Mouse (Mus musculus): Measurements from ENCODE around the gene Srrm3. TPM values are rescaled to one million over a fixed set of nuclear protein-coding genes. Genes with fewer than 3 reads are reported as not detected.
A peak's percentile ranks its signal among the peaks of the same experiment; 100 is the strongest.

Gene Srrm3
- polyA plus RNA-seq (2014; fragmentation: Nextera tagmentation; extraction: Ambion mirVana), result 59.8 and 66.2 TPM in 2 replicates

GRCm38 (mm10) chr5:135806555-135807262 lies at the start of gene Srrm3:
TSS of gene Srrm3 (plus strand) at chr5:135806890.
- H3K4me1 ChIP-seq (ENCODE audit: control insufficient read depth, insufficient read depth, low read length), result peaks cover 32% of the 10 kb centered on the region
- peak within 1 kb of the TSS; percentile 68 for H3K27ac ChIP-seq (replicated peaks; ENCODE audit: low read depth, low read length)
- H3K27me3 ChIP-seq (ENCODE audit: control insufficient read depth, insufficient read depth, low read length), result no peaks in the 10 kb centered on the region
- peak within 1 kb of the TSS; percentile 59 for H3K4me3 ChIP-seq (replicated peaks; ENCODE audit: low read depth, low read length)
- H3K9me3 ChIP-seq (ENCODE audit: control insufficient read depth, low read length), result no peaks in the 10 kb centered on the region
- peak; percentile 96 for DNase-seq
- peak within 1 kb of the TSS; percentile 96 for H3K9ac ChIP-seq (replicated peaks; ENCODE audit: low read length)
- 4% methylated on average over 29 of the region's 29 CpGs for WGBS
- peak within 1 kb of the TSS; percentile 94 for H3K4me2 ChIP-seq (ENCODE audit: low read length)
- peak; percentile 72 for ATAC-seq (ENCODE audit: low FRiP score, low TSS enrichment)
- 0 out of 2 replicates have a peak, but pooled peaks cover 3% of the 10 kb centered on the region for H3K36me3 ChIP-seq (ENCODE audit: control insufficient read depth, insufficient read depth, low read length)

- no peak overlapping the region for H3K27ac ChIP-seq (replicated peaks; ENCODE audit: low read depth, low read length)
- H3K4me2 ChIP-seq (ENCODE audit: low read length), result no peak overlapping the region
- no peak overlapping the region for H3K9ac ChIP-seq (replicated peaks; ENCODE audit: low read length)
- ATAC-seq (ENCODE audit: low FRiP score, low TSS enrichment), result no peak
- H3K36me3 ChIP-seq (ENCODE audit: control insufficient read depth, insufficient read depth, low read length), result no peaks in the 10 kb centered on the region
- no peak for DNase-seq
- H3K4me1 ChIP-seq (ENCODE audit: control insufficient read depth, insufficient read depth, low read length), result no peaks in the 10 kb centered on the region
- no peaks in the 10 kb centered on the region for H3K27me3 ChIP-seq (ENCODE audit: control insufficient read depth, insufficient read depth, low read length)
- no peaks in the 10 kb centered on the region for H3K9me3 ChIP-seq (ENCODE audit: control insufficient read depth, low read length)
- 86% methylated on average over 3 of the region's 3 CpGs for WGBS
- H3K4me3 ChIP-seq (replicated peaks; ENCODE audit: low read depth, low read length), result no peak overlapping the region
Observed at GRCm38 (mm10) chr5:135761881-135762280, 44.8 kb upstream of the Srrm3 start.

GRCm38 (mm10) chr5:135763526-135763925 lies 43.2 kb upstream of the Srrm3 start:
- no peak overlapping the region for H3K4me2 ChIP-seq (ENCODE audit: low read length)
- H3K4me3 ChIP-seq (replicated peaks; ENCODE audit: low read depth, low read length), result no peak overlapping the region
- H3K36me3 ChIP-seq (ENCODE audit: control insufficient read depth, insufficient read depth, low read length), result no peaks in the 10 kb centered on the region
- H3K27me3 ChIP-seq (ENCODE audit: control insufficient read depth, insufficient read depth, low read length), result no peaks in the 10 kb centered on the region
- WGBS, result 5% methylated on average over 7 of the region's 7 CpGs
- no peaks in the 10 kb centered on the region for H3K4me1 ChIP-seq (ENCODE audit: control insufficient read depth, insufficient read depth, low read length)
- H3K27ac ChIP-seq (replicated peaks; ENCODE audit: low read depth, low read length), result no peak overlapping the region
- DNase-seq (peak; percentile 93), ATAC-seq (ENCODE audit: low FRiP score, low TSS enrichment) (no peak)
- no peaks in the 10 kb centered on the region for H3K9me3 ChIP-seq (ENCODE audit: control insufficient read depth, low read length)
- no peak overlapping the region for H3K9ac ChIP-seq (replicated peaks; ENCODE audit: low read length)

GRCm38 (mm10) chr5:135764971-135765370 lies 41.7 kb upstream of the Srrm3 start:
- no peaks in the 10 kb centered on the region for H3K36me3 ChIP-seq (ENCODE audit: control insufficient read depth, insufficient read depth, low read length)
- no peak overlapping the region for H3K4me3 ChIP-seq (replicated peaks; ENCODE audit: low read depth, low read length)
- no peak for DNase-seq
- no peaks in the 10 kb centered on the region for H3K9me3 ChIP-seq (ENCODE audit: control insufficient read depth, low read length)
- H3K27ac ChIP-seq (replicated peaks; ENCODE audit: low read depth, low read length), result no peak overlapping the region
- no peaks in the 10 kb centered on the region for H3K27me3 ChIP-seq (ENCODE audit: control insufficient read depth, insufficient read depth, low read length)
- no peak for ATAC-seq (ENCODE audit: low FRiP score, low TSS enrichment)
- WGBS, result 65% methylated on average over 3 of the region's 3 CpGs
- H3K4me2 ChIP-seq (ENCODE audit: low read length), result no peak overlapping the region
- no peaks in the 10 kb centered on the region for H3K4me1 ChIP-seq (ENCODE audit: control insufficient read depth, insufficient read depth, low read length)
- no peak overlapping the region for H3K9ac ChIP-seq (replicated peaks; ENCODE audit: low read length)

- no peak overlapping the region for H3K9ac ChIP-seq (replicated peaks; ENCODE audit: low read length)
- no peak overlapping the region for H3K4me3 ChIP-seq (replicated peaks; ENCODE audit: low read depth, low read length)
- H3K27ac ChIP-seq (replicated peaks; ENCODE audit: low read depth, low read length), result no peak overlapping the region
- no peak overlapping the region for H3K4me2 ChIP-seq (ENCODE audit: low read length)
- DNase-seq (no peak), ATAC-seq (ENCODE audit: low FRiP score, low TSS enrichment) (no peak)
- H3K9me3 ChIP-seq (ENCODE audit: control insufficient read depth, low read length), result no peaks in the 10 kb centered on the region
- H3K36me3 ChIP-seq (ENCODE audit: control insufficient read depth, insufficient read depth, low read length), result no peaks in the 10 kb centered on the region
- H3K4me1 ChIP-seq (ENCODE audit: control insufficient read depth, insufficient read depth, low read length), result peaks cover 4% of the 10 kb centered on the region; the same call in 1 of the 2 replicates
- H3K27me3 ChIP-seq (ENCODE audit: control insufficient read depth, insufficient read depth, low read length), result no peaks in the 10 kb centered on the region
- WGBS, result 68% methylated on average over 3 of the region's 3 CpGs
Observed at GRCm38 (mm10) chr5:135772519-135772918, 34.2 kb upstream of the Srrm3 start.

- peaks cover 18% of the 10 kb centered on the region for H3K4me1 ChIP-seq (ENCODE audit: control insufficient read depth, insufficient read depth, low read length)
- no peak overlapping the region for H3K4me3 ChIP-seq (replicated peaks; ENCODE audit: low read depth, low read length)
- DNase-seq, result no peak
- H3K27me3 ChIP-seq (ENCODE audit: control insufficient read depth, insufficient read depth, low read length), result no peaks in the 10 kb centered on the region
- no peak overlapping the region for H3K4me2 ChIP-seq (ENCODE audit: low read length)
- H3K27ac ChIP-seq (replicated peaks; ENCODE audit: low read depth, low read length), result no peak overlapping the region
- H3K9ac ChIP-seq (replicated peaks; ENCODE audit: low read length), result no peak overlapping the region
- H3K9me3 ChIP-seq (ENCODE audit: control insufficient read depth, low read length), result no peaks in the 10 kb centered on the region
- no peak for ATAC-seq (ENCODE audit: low FRiP score, low TSS enrichment)
- H3K36me3 ChIP-seq (ENCODE audit: control insufficient read depth, insufficient read depth, low read length), result peaks cover under 1% of the 10 kb centered on the region
- 68% methylated on average over 4 of the region's 4 CpGs for WGBS
Observed at GRCm38 (mm10) chr5:135776546-135776945, 30.1 kb upstream of the Srrm3 start.

GRCm38 (mm10) chr5:135777796-135778470 lies 28.8 kb upstream of the Srrm3 start, which contains the start of gene Styxl1:
TSS of gene Styxl1 (minus strand) at chr5:135778385.
- H3K27me3 ChIP-seq (ENCODE audit: control insufficient read depth, insufficient read depth, low read length), result no peaks in the 10 kb centered on the region
- peaks cover 12% of the 10 kb centered on the region for H3K36me3 ChIP-seq (ENCODE audit: control insufficient read depth, insufficient read depth, low read length)
- WGBS, result under 1% methylated on average over 45 of the region's 45 CpGs
- peak within 1 kb of the TSS; percentile 93 for H3K9ac ChIP-seq (replicated peaks; ENCODE audit: low read length)
- H3K9me3 ChIP-seq (ENCODE audit: control insufficient read depth, low read length), result no peaks in the 10 kb centered on the region
- H3K27ac ChIP-seq (replicated peaks; ENCODE audit: low read depth, low read length), result peak within 1 kb of the TSS; percentile 93
- no peak; the same call in 1 of the 2 replicates for ATAC-seq (ENCODE audit: low FRiP score, low TSS enrichment)
- DNase-seq, result peak; percentile 71
- peak within 1 kb of the TSS; percentile 76 for H3K4me2 ChIP-seq (ENCODE audit: low read length)
- peak within 1 kb of the TSS; percentile 83 for H3K4me3 ChIP-seq (replicated peaks; ENCODE audit: low read depth, low read length)
- peaks cover 18% of the 10 kb centered on the region for H3K4me1 ChIP-seq (ENCODE audit: control insufficient read depth, insufficient read depth, low read length)

GRCm38 (mm10) chr5:135778471-135779445 lies 27.9 kb upstream of the Srrm3 start, which contains the start of gene Mdh2:
TSS of gene Mdh2 (plus strand) at chr5:135778480.
- ATAC-seq (ENCODE audit: low FRiP score, low TSS enrichment) (peak; percentile 97), DNase-seq (peak; percentile 100)
- Histone ChIP-seq H3K36me3 (ENCODE audit: control insufficient read depth, insufficient read depth, low read length) (peaks cover 20% of the 10 kb centered on the region), H3K4me1 (ENCODE audit: control insufficient read depth, insufficient read depth, low read length) (peaks cover 18% of the 10 kb centered on the region), H3K4me2 (ENCODE audit: low read length) (peak within 1 kb of the TSS; percentile 76), H3K27ac (replicated peaks; ENCODE audit: low read depth, low read length) (peak within 1 kb of the TSS; percentile 93), H3K4me3 (replicated peaks; ENCODE audit: low read depth, low read length) (peak within 1 kb of the TSS; percentile 83), H3K27me3 (ENCODE audit: control insufficient read depth, insufficient read depth, low read length) (no peaks in the 10 kb centered on the region), H3K9me3 (ENCODE audit: control insufficient read depth, low read length) (no peaks in the 10 kb centered on the region), H3K9ac (replicated peaks; ENCODE audit: low read length) (peak within 1 kb of the TSS; percentile 93)
- 1% methylated on average over 70 of the region's 70 CpGs for WGBS
